Mouse (Mus musculus) Muller cell, postnatal 12 days (primary cell): ENCODE results near the gene Zfp811.
A peak's percentile ranks its signal among the peaks of the same experiment; 100 is the strongest.
"Not testable (repeated sequence)": the region's sequence is repeated elsewhere in the genome, so short reads cannot be mapped to it uniquely, and the experiment has no call there.

ENCODE experiments used
- DNase-seq: peaks from one replicate; pipeline ENCODE4 v3.0.0-alpha.2; 2015; ENCODE audit errors: inconsistent ontology term

Gene Zfp811

GRCm38 (mm10) chr17:32809544-32810374 lies at the start of gene Zfp811:
TSS of gene Zfp811 (minus strand) at chr17:32809931.
- peak; percentile 75 for DNase-seq

GRCm38 (mm10) chr17:32856713-32857112 lies 47.0 kb upstream of the Zfp811 start:
- DNase-seq, result not testable (repeated sequence)

GRCm38 (mm10) chr17:32851581-32851980 lies 41.9 kb upstream of the Zfp811 start:
- DNase-seq, result no peak

- DNase-seq, result no peak
Measured at GRCm38 (mm10) chr17:32841388-32841787, 31.7 kb upstream of the Zfp811 start.

GRCm38 (mm10) chr17:32839083-32839802 lies 29.5 kb upstream of the Zfp811 start:
- no peak for DNase-seq

GRCm38 (mm10) chr17:32830418-32830782 lies 20.7 kb upstream of the Zfp811 start:
- no peak for DNase-seq

- DNase-seq, result peak; percentile 86
Measured at GRCm38 (mm10) chr17:32829540-32830417, 20.0 kb upstream of the Zfp811 start, which contains the start of gene Zfp799. TSS of gene Zfp799 (minus strand) at chr17:32830261.

GRCm38 (mm10) chr17:32816074-32816784 lies 6.5 kb upstream of the Zfp811 start:
- DNase-seq, result no peak

GRCm38 (mm10) chr17:32814136-32814535 lies 4.4 kb upstream of the Zfp811 start:
- DNase-seq, result no peak

GRCm38 (mm10) chr17:32810648-32811047 lies 917 bp upstream of the Zfp811 start:
- DNase-seq, result no peak

GRCm38 (mm10) chr17:32808921-32809320 lies 810 bp downstream of the Zfp811 start:
- no peak for DNase-seq

- no peak for DNase-seq
Measured at GRCm38 (mm10) chr17:32789244-32789643, 20.5 kb downstream of the Zfp811 start.

- DNase-seq, result no peak
Measured at GRCm38 (mm10) chr17:32788576-32788975, 21.2 kb downstream of the Zfp811 start.

GRCm38 (mm10) chr17:32788094-32788559 lies 21.6 kb downstream of the Zfp811 start, which contains the start of gene Zfp871:
TSS of gene Zfp871 (minus strand) at chr17:32788287.
- peak; percentile 90 for DNase-seq

GRCm38 (mm10) chr17:32787436-32788093 lies 22.2 kb downstream of the Zfp811 start:
- peak; percentile 78 for DNase-seq

- DNase-seq, result no peak
Measured at GRCm38 (mm10) chr17:32786944-32787343, 22.8 kb downstream of the Zfp811 start.

GRCm38 (mm10) chr17:32785656-32786055 lies 24.1 kb downstream of the Zfp811 start:
- no peak for DNase-seq

- DNase-seq, result no peak
Measured at GRCm38 (mm10) chr17:32777564-32777963, 32.2 kb downstream of the Zfp811 start.

- no peak for DNase-seq
Measured at GRCm38 (mm10) chr17:32771213-32771612, 38.5 kb downstream of the Zfp811 start.

- DNase-seq, result no peak
Measured at GRCm38 (mm10) chr17:32766422-32766821, 43.3 kb downstream of the Zfp811 start.
